Mouse (Mus musculus): Measurements from ENCODE around the gene Kcnmb4. TPM values are rescaled to one million over a fixed set of nuclear protein-coding genes. Genes with fewer than 3 reads are reported as not detected.

The Kcnmb4 gene
- polyA plus RNA-seq, 1 experiment from 2014 or later: 9.1 TPM

DNA sequence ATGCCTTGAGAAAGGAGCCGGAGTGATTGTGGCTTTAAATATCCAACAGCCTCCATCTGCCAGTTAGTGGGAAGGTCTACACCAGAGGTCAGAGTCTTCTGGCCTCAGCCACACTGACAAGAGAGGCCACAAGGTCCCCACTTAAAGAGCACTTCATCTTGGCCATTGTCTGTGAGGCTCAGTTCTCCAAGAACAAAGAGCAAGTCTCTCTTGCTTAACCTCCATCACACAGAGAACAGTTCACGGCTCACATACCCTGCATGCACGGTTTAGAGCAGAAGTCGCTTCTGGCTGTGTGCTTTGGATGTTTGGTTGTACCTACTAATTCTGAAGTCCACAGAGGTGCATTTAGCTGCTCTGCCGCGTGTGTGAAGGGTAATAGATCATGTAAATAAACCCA, 84.8 kb downstream of the Kcnmb4 start:
- Histone ChIP-seq H3K4me3 (ENCODE audit: low read depth, low read length) (no peak overlapping the region), H3K4me1 (ENCODE audit: control insufficient read depth, insufficient read depth, low read length) (peaks cover 4% of the 10 kb centered on the region; the same call in 1 of the 2 replicates), H3K4me2 (ENCODE audit: low read depth, low read length) (no peak overlapping the region), H3K27me3 (replicated peaks; ENCODE audit: control insufficient read depth, insufficient read depth, low read length) (no peaks in the 10 kb centered on the region), H3K27ac (replicated peaks; ENCODE audit: low read depth, low read length) (no peak overlapping the region), H3K9ac (ENCODE audit: low read depth, low read length) (no peak overlapping the region), H3K9me3 (ENCODE audit: control insufficient read depth, low read length) (no peaks in the 10 kb centered on the region), H3K36me3 (ENCODE audit: control insufficient read depth, insufficient read depth, low read length) (no peaks in the 10 kb centered on the region)
- 64% methylated on average over 6 of the region's 6 CpGs for WGBS
- ATAC-seq (ENCODE audit: low read depth) (no peak), DNase-seq (ENCODE audit: low spot score) (no peak)

DNA sequence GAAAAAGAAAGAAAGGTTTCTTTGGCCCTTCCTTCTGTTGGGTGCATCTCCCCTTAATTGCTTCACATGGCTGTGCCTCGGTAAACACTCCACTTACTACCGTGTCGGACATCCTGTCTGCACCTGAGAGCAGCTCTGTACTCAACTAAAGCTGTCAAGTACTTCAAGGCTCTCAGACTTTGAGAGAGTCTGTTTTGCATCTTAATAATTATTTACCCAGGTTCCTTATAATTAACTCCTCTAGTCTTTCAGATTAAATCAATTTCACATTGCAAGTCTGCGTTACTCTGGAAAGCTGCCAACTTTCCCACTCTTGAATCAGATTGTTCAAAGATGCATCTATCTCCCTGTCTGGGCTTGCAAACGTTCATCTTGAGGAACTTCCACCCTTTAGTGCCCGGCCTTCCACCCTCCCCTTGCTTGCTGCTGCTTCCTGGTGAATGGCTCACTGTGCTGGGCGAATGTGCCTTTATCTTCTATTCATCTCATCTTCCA, 87.2 kb downstream of the Kcnmb4 start:
- Histone ChIP-seq H3K4me1 (ENCODE audit: control insufficient read depth, insufficient read depth, low read length) (no peaks in the 10 kb centered on the region; the same call in 1 of the 2 replicates), H3K9me3 (ENCODE audit: control insufficient read depth, low read length) (no peaks in the 10 kb centered on the region), H3K9ac (ENCODE audit: low read depth, low read length) (no peak overlapping the region), H3K4me2 (ENCODE audit: low read depth, low read length) (0 out of 2 replicates have a peak overlapping the region, but pooled peaks have one; percentile 13), H3K27ac (replicated peaks; ENCODE audit: low read depth, low read length) (no peak overlapping the region), H3K27me3 (replicated peaks; ENCODE audit: control insufficient read depth, insufficient read depth, low read length) (no peaks in the 10 kb centered on the region), H3K36me3 (ENCODE audit: control insufficient read depth, insufficient read depth, low read length) (no peaks in the 10 kb centered on the region), H3K4me3 (ENCODE audit: low read depth, low read length) (no peak overlapping the region)
- WGBS: 20% methylated on average over 7 of the region's 7 CpGs
- DNase-seq (ENCODE audit: low spot score) (peak; percentile 89), ATAC-seq (ENCODE audit: low read depth) (peak; percentile 72; the same call in 1 of the 2 replicates)

DNA sequence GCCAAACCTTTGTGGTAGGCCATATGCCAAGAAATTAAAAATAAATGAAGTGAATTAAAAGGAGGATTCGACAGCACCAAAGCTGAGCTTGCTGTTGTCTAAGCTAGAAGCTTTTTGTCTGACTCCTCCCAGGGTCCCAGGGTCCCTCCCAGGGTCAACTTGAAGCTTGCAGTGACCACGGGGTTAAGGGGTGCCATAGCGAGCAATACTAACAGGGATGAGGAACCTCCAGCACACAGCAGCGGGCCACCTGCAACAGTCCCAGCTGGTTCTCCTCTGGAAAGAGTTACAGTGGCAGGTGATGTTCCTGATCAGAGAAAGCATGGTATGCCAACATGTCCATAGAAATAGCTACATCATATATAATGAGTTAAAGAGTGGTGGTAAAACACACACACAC, 89.3 kb downstream of the Kcnmb4 start:
- Histone ChIP-seq H3K27me3 (replicated peaks; ENCODE audit: control insufficient read depth, insufficient read depth, low read length) (no peaks in the 10 kb centered on the region), H3K4me3 (ENCODE audit: low read depth, low read length) (no peak overlapping the region), H3K4me1 (ENCODE audit: control insufficient read depth, insufficient read depth, low read length) (no peaks in the 10 kb centered on the region; the same call in 1 of the 2 replicates), H3K9ac (ENCODE audit: low read depth, low read length) (no peak overlapping the region), H3K27ac (replicated peaks; ENCODE audit: low read depth, low read length) (no peak overlapping the region), H3K36me3 (ENCODE audit: control insufficient read depth, insufficient read depth, low read length) (no peaks in the 10 kb centered on the region), H3K4me2 (ENCODE audit: low read depth, low read length) (no peak overlapping the region), H3K9me3 (ENCODE audit: control insufficient read depth, low read length) (no peaks in the 10 kb centered on the region)
- ATAC-seq (ENCODE audit: low read depth) (no peak), DNase-seq (ENCODE audit: low spot score) (no peak)
- WGBS: 85% methylated on average over 4 of the region's 4 CpGs

DNA sequence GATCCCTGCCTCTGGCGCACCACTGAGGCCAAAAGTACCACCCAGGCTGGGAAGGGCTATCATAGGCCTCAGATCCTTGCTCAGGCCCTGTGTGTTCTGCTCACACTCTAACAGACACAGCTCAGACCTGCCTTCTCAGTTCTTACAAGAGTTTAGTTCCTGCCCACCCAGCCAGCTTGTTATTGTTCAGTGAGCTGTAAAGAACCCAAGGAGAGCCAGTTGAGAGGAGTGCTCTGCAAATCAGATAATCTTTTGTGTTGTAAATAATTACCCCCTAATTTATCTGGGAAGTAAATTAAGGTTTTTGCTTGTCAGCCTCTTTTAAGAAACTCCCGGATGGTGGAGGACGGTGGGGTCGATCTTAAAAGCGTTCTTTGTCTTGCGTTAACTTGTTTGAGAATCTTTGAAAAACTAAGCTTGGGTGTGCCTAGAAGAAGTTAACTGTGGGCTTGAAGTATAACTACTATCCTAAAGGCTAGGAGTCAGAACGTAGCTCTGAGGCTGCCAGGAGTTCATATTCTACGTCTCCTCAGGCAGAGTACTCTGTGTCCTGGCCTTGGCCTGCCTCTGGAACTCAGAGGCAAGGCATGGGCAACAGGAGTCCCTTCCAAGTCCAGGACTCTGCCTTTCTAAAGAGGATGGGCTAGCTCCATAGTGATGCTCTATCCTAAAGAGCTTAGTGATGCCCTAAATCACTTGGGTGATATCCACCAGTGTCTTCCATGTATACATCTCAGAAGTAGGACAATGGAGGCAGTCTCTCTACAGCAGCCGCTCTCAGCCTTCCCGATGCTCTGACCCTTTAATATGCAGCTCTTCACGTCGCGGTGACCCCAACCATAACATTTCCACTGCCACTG, 90.6 kb downstream of the Kcnmb4 start:
- no peaks in the 10 kb centered on the region for H3K27me3 ChIP-seq (replicated peaks; ENCODE audit: control insufficient read depth, insufficient read depth, low read length)
- H3K4me2 ChIP-seq (ENCODE audit: low read depth, low read length): no peak overlapping the region
- H3K9ac ChIP-seq (ENCODE audit: low read depth, low read length): no peak overlapping the region
- peak; percentile 84 for ATAC-seq (ENCODE audit: low read depth)
- 0 out of 2 replicates have a peak overlapping the region, but pooled peaks have one; percentile 10 for H3K27ac ChIP-seq (replicated peaks; ENCODE audit: low read depth, low read length)
- WGBS: 68% methylated on average over 13 of the region's 13 CpGs
- H3K36me3 ChIP-seq (ENCODE audit: control insufficient read depth, insufficient read depth, low read length): no peaks in the 10 kb centered on the region
- no peaks in the 10 kb centered on the region for H3K9me3 ChIP-seq (ENCODE audit: control insufficient read depth, low read length)
- DNase-seq (ENCODE audit: low spot score): peak; percentile 73
- H3K4me1 ChIP-seq (ENCODE audit: control insufficient read depth, insufficient read depth, low read length): no peaks in the 10 kb centered on the region; the same call in 1 of the 2 replicates
- no peak overlapping the region for H3K4me3 ChIP-seq (ENCODE audit: low read depth, low read length)

DNA sequence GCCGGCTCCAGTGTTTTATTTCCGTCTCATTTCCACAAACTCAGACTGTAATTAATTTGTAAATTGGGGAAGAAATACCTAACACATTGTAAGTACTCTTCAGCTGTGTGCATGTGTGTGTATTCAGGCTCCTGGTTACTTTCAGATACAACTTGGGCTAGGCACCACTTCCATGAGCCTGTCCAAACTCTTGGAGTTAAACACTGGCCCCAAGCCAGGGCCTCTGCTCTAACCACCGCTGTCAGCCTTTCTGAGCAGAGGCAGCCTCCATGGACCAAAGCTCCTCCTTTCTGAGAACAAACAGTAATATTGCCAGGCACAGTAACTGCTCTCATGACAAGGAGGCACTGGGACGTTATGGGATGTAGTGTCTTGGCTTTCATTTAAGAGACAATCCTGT, 96.8 kb downstream of the Kcnmb4 start:
- H3K36me3 ChIP-seq (ENCODE audit: control insufficient read depth, insufficient read depth, low read length): no peaks in the 10 kb centered on the region
- no peak overlapping the region for H3K27ac ChIP-seq (replicated peaks; ENCODE audit: low read depth, low read length)
- no peak overlapping the region for H3K9ac ChIP-seq (ENCODE audit: low read depth, low read length)
- H3K9me3 ChIP-seq (ENCODE audit: control insufficient read depth, low read length): no peaks in the 10 kb centered on the region
- no peaks in the 10 kb centered on the region for H3K27me3 ChIP-seq (replicated peaks; ENCODE audit: control insufficient read depth, insufficient read depth, low read length)
- no peak overlapping the region for H3K4me2 ChIP-seq (ENCODE audit: low read depth, low read length)
- no peak overlapping the region for H3K4me3 ChIP-seq (ENCODE audit: low read depth, low read length)
- DNase-seq (ENCODE audit: low spot score) (peak; percentile 17), ATAC-seq (ENCODE audit: low read depth) (no peak)
- no peaks in the 10 kb centered on the region for H3K4me1 ChIP-seq (ENCODE audit: control insufficient read depth, insufficient read depth, low read length)
- 74% methylated on average over 4 of the region's 4 CpGs for WGBS

DNA sequence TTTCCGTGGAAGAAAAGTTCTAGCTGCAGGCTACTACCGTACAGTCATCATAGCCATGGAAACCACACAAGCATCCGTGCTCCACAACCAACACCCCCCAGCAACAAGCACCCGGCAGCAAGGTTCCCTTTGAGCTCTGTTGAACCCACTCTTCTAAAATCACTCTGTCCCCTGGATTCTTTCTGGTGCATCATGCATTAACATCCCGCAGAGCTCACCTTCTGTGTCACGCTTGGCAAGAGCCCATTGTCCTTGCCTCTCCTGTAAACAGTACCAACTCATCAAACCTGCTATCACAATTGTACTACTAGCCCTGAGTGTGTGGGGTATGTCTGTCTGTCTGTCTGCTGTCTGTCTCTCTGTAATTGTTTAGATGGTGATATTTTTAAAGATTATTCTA, 99.6 kb downstream of the Kcnmb4 start:
- Histone ChIP-seq H3K36me3 (ENCODE audit: control insufficient read depth, insufficient read depth, low read length) (no peaks in the 10 kb centered on the region), H3K27me3 (replicated peaks; ENCODE audit: control insufficient read depth, insufficient read depth, low read length) (no peaks in the 10 kb centered on the region), H3K9ac (ENCODE audit: low read depth, low read length) (no peak overlapping the region), H3K27ac (replicated peaks; ENCODE audit: low read depth, low read length) (no peak overlapping the region), H3K4me2 (ENCODE audit: low read depth, low read length) (no peak overlapping the region), H3K4me1 (ENCODE audit: control insufficient read depth, insufficient read depth, low read length) (no peaks in the 10 kb centered on the region), H3K4me3 (ENCODE audit: low read depth, low read length) (no peak overlapping the region), H3K9me3 (ENCODE audit: control insufficient read depth, low read length) (no peaks in the 10 kb centered on the region)
- ATAC-seq (ENCODE audit: low read depth): no peak
- 82% methylated on average over 6 of the region's 6 CpGs for WGBS
- no peak for DNase-seq (ENCODE audit: low spot score)

DNA sequence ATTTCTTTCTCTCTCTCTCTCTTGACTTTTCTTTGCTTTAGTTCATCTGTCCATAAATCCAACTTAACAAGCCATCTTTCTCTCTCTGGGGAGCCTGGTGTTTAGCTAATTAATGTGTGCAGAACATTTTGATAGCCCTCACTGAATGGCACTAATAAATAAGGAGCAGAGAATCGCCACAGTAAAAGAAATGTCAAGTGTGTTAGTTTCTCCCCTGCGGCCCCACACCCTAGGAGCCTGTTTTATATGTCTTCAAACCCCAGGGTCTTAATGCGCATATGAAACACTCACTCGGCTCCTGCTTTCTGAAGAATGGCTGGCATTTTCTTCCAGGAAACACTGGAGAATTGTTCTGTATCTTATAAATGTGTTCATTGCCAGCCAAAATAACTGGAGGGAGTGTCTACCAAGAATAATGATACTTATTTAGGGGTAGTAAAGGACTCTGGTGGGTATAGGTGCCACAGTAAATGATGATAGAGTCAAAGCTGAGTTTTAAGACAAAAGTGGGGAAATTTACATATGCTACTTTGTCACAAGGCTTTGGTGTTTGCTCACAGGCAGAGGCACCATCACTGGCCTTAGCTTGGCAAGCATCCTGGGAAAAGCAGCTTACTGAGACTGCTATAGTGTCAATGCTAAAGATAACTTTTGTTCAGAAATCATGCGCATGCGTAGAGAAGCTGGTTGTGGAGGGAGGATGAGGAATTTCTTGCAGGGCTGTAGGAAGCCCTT, 102.5 kb downstream of the Kcnmb4 start:
- Histone ChIP-seq H3K36me3 (ENCODE audit: control insufficient read depth, insufficient read depth, low read length) (no peaks in the 10 kb centered on the region), H3K9ac (ENCODE audit: low read depth, low read length) (no peak overlapping the region), H3K4me3 (ENCODE audit: low read depth, low read length) (no peak overlapping the region), H3K27me3 (replicated peaks; ENCODE audit: control insufficient read depth, insufficient read depth, low read length) (no peaks in the 10 kb centered on the region), H3K4me1 (ENCODE audit: control insufficient read depth, insufficient read depth, low read length) (no peaks in the 10 kb centered on the region), H3K4me2 (ENCODE audit: low read depth, low read length) (no peak overlapping the region), H3K27ac (replicated peaks; ENCODE audit: low read depth, low read length) (no peak overlapping the region), H3K9me3 (ENCODE audit: control insufficient read depth, low read length) (no peaks in the 10 kb centered on the region)
- 45% methylated on average over 6 of the region's 6 CpGs for WGBS
- DNase-seq (ENCODE audit: low spot score) (no peak), ATAC-seq (ENCODE audit: low read depth) (no peak)

All from embryonic facial prominence, embryonic 14.5 days (tissue).